Mouse (Mus musculus): ENCODE measurements around the gene Sfxn1. TPM values are rescaled to one million over a fixed set of nuclear protein-coding genes. Genes with fewer than 3 reads are reported as not detected.

Gene Sfxn1
- polyA plus RNA-seq, 1 experiment from 2014 or later, result 83.1 TPM

DNA sequence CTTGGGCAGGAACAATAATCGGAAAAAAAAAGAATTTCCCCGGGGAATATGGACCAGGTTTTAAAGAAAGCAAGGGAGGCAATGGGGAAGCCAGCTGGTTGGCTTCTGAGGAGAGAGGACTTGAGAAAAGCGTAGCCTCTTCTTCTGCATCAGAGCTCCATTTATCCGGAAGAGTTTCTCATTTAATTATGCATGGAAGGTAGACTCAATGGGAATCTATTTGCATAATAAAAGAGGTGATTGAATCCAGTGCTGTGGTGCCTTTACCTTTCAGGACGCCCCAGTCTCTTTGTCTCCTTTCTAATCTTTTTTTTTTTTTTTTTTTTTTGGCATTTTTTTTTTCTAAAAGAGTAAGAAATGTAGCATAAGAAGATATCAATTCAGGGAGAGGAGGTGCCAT, 46.7 kb downstream of the Sfxn1 start:
- WGBS, result 51% methylated on average over 5 of the region's 5 CpGs
- H3K4me2 ChIP-seq, result no peak overlapping the region
- no peak overlapping the region for H3K27ac ChIP-seq (ENCODE audit: low read depth)
- no peak for DNase-seq
- H3K9ac ChIP-seq, result no peak overlapping the region
- no peak overlapping the region for H3K4me3 ChIP-seq (ENCODE audit: low read depth, low read length)
- no peak for TF ChIP-seq CTCF (IDR thresholded peaks at IDR 0.05; ENCODE audit: low read depth)
- H3K36me3 ChIP-seq (ENCODE audit: insufficient read depth), result no peaks in the 10 kb centered on the region
- ATAC-seq (ENCODE audit: insufficient read depth), result no peak
- no peaks in the 10 kb centered on the region for H3K4me1 ChIP-seq (ENCODE audit: insufficient read depth)
- no peaks in the 10 kb centered on the region for H3K27me3 ChIP-seq (ENCODE audit: insufficient read depth, low read length)
- no peaks in the 10 kb centered on the region for H3K9me3 ChIP-seq (ENCODE audit: low read depth, low read length)

GRCm38 (mm10) chr13:54137756-54138410, 66.2 kb downstream of the Sfxn1 start:
- ATAC-seq (ENCODE audit: insufficient read depth), result no peak
- no peaks in the 10 kb centered on the region for H3K36me3 ChIP-seq (ENCODE audit: insufficient read depth)
- WGBS, result 84% methylated on average over 9 of the region's 9 CpGs
- no peak overlapping the region for H3K4me2 ChIP-seq
- no peak overlapping the region for H3K27ac ChIP-seq (ENCODE audit: low read depth)
- no peaks in the 10 kb centered on the region for H3K4me1 ChIP-seq (ENCODE audit: insufficient read depth)
- TF ChIP-seq CTCF (IDR thresholded peaks at IDR 0.05; ENCODE audit: low read depth), result no peak
- no peak overlapping the region for H3K9ac ChIP-seq
- H3K27me3 ChIP-seq (ENCODE audit: insufficient read depth, low read length), result no peaks in the 10 kb centered on the region
- H3K4me3 ChIP-seq (ENCODE audit: low read depth, low read length), result no peak overlapping the region
- DNase-seq, result no peak
- H3K9me3 ChIP-seq (ENCODE audit: low read depth, low read length), result no peaks in the 10 kb centered on the region

DNA sequence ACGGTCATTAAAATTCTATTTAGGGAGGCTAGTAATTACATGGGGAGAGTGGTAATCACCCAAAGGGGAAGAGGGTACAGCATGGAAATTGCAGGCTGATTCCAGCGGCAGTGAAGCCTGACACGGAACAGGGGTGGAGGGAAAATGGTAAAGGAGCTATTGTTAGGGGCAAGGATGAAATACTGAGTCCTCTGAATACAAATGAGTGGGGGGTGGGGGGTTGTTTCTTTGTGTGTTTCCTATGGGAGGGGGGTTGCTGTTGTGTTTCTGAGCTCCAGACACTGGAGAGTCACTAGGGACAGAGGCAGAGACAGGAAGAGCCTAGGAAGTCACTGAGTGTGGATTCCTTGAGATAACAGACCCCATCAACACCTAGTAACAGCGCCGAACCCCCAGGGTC, 72.1 kb downstream of the Sfxn1 start:
- H3K36me3 ChIP-seq (ENCODE audit: insufficient read depth), result no peaks in the 10 kb centered on the region
- H3K4me1 ChIP-seq (ENCODE audit: insufficient read depth), result no peaks in the 10 kb centered on the region
- H3K4me2 ChIP-seq, result no peak overlapping the region
- no peaks in the 10 kb centered on the region for H3K27me3 ChIP-seq (ENCODE audit: insufficient read depth, low read length)
- no peak overlapping the region for H3K9ac ChIP-seq
- 39% methylated on average over 5 of the region's 5 CpGs for whole genome bisulfite sequencing
- no peak for ATAC-seq (ENCODE audit: insufficient read depth)
- no peak overlapping the region for H3K4me3 ChIP-seq (ENCODE audit: low read depth, low read length)
- TF ChIP-seq CTCF (IDR thresholded peaks at IDR 0.05; ENCODE audit: low read depth), result no peak
- no peaks in the 10 kb centered on the region for H3K9me3 ChIP-seq (ENCODE audit: low read depth, low read length)
- H3K27ac ChIP-seq (ENCODE audit: low read depth), result no peak overlapping the region
- DNase-seq, result no peak

- H3K27ac ChIP-seq (ENCODE audit: low read depth), result no peak overlapping the region
- 62% methylated on average over 5 of the region's 5 CpGs for WGBS
- H3K36me3 ChIP-seq (ENCODE audit: insufficient read depth), result no peaks in the 10 kb centered on the region
- no peak overlapping the region for H3K4me2 ChIP-seq
- no peaks in the 10 kb centered on the region for H3K9me3 ChIP-seq (ENCODE audit: low read depth, low read length)
- H3K4me1 ChIP-seq (ENCODE audit: insufficient read depth), result no peaks in the 10 kb centered on the region
- no peak overlapping the region for H3K4me3 ChIP-seq (ENCODE audit: low read depth, low read length)
- DNase-seq (no peak), ATAC-seq (ENCODE audit: insufficient read depth) (no peak)
- H3K27me3 ChIP-seq (ENCODE audit: insufficient read depth, low read length), result no peaks in the 10 kb centered on the region
- H3K9ac ChIP-seq, result no peak overlapping the region
- no peak for TF ChIP-seq CTCF (IDR thresholded peaks at IDR 0.05; ENCODE audit: low read depth)
These were observed 73.0 kb downstream of the Sfxn1 start for GRCm38 (mm10) chr13:54144624-54145023.

GRCm38 (mm10) chr13:54147328-54147727, 75.7 kb downstream of the Sfxn1 start:
- no peak overlapping the region for H3K4me3 ChIP-seq (ENCODE audit: low read depth, low read length)
- no peak for ATAC-seq (ENCODE audit: insufficient read depth)
- peak; percentile 25 for DNase-seq
- H3K4me2 ChIP-seq, result no peak overlapping the region
- no peak overlapping the region for H3K9ac ChIP-seq
- no peaks in the 10 kb centered on the region for H3K36me3 ChIP-seq (ENCODE audit: insufficient read depth)
- WGBS, result 52% methylated on average over 1 of the region's 1 CpGs
- H3K4me1 ChIP-seq (ENCODE audit: insufficient read depth), result no peaks in the 10 kb centered on the region
- peak; percentile 34 for TF ChIP-seq CTCF (IDR thresholded peaks at IDR 0.05; ENCODE audit: low read depth)
- H3K27me3 ChIP-seq (ENCODE audit: insufficient read depth, low read length), result no peaks in the 10 kb centered on the region
- no peaks in the 10 kb centered on the region for H3K9me3 ChIP-seq (ENCODE audit: low read depth, low read length)
- H3K27ac ChIP-seq (ENCODE audit: low read depth), result no peak overlapping the region

DNA sequence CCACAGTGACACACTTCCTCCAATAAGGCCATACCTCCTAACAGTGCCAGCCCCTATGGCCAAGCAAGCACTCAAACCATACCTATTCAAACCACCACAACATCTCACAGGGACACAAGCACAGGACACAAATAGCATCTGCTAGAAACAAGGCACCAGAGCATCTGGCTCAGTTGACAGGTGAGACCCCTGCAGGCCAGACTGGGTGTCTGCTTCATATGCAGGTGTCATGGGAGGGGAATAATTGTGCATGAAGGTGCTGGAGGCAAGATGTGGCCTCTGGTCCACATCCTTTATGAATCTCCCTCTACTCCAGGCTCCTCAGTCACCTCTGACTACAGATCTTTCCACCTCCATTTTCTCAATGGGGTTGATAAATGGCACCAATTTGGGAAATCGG, 80.8 kb downstream of the Sfxn1 start:
- DNase-seq (no peak), ATAC-seq (ENCODE audit: insufficient read depth) (no peak)
- WGBS, result 63% methylated on average over 1 of the region's 1 CpGs
- Histone ChIP-seq H3K36me3 (ENCODE audit: insufficient read depth) (no peaks in the 10 kb centered on the region), H3K9ac (no peak overlapping the region), H3K4me2 (no peak overlapping the region), H3K4me3 (ENCODE audit: low read depth, low read length) (no peak overlapping the region), H3K27ac (ENCODE audit: low read depth) (no peak overlapping the region), H3K4me1 (ENCODE audit: insufficient read depth) (no peaks in the 10 kb centered on the region), H3K9me3 (ENCODE audit: low read depth, low read length) (no peaks in the 10 kb centered on the region), H3K27me3 (ENCODE audit: insufficient read depth, low read length) (no peaks in the 10 kb centered on the region)
- TF ChIP-seq CTCF (IDR thresholded peaks at IDR 0.05; ENCODE audit: low read depth), result no peak

- H3K4me3 ChIP-seq (ENCODE audit: low read depth, low read length), result no peak overlapping the region
- no peaks in the 10 kb centered on the region for H3K36me3 ChIP-seq (ENCODE audit: insufficient read depth)
- H3K9me3 ChIP-seq (ENCODE audit: low read depth, low read length), result no peaks in the 10 kb centered on the region
- no peaks in the 10 kb centered on the region for H3K27me3 ChIP-seq (ENCODE audit: insufficient read depth, low read length)
- WGBS, result 58% methylated on average over 7 of the region's 7 CpGs
- ATAC-seq (ENCODE audit: insufficient read depth) (no peak), DNase-seq (no peak)
- no peak overlapping the region for H3K4me2 ChIP-seq
- H3K27ac ChIP-seq (ENCODE audit: low read depth), result no peak overlapping the region
- H3K9ac ChIP-seq, result no peak overlapping the region
- H3K4me1 ChIP-seq (ENCODE audit: insufficient read depth), result no peaks in the 10 kb centered on the region
- TF ChIP-seq CTCF (IDR thresholded peaks at IDR 0.05; ENCODE audit: low read depth), result no peak
These were observed 81.2 kb downstream of the Sfxn1 start for GRCm38 (mm10) chr13:54152911-54153310.
